Mouse (Mus musculus): ENCODE results near the gene Cd86. TPM values are rescaled to one million over a fixed set of nuclear protein-coding genes. Genes with fewer than 3 reads are reported as not detected.

Cd86 gene
- polyA plus RNA-seq, 1 experiment from 2014 or later, result 2.0 TPM

- no peaks in the 10 kb centered on the region for H3K27me3 ChIP-seq (replicated peaks; ENCODE audit: control insufficient read depth, insufficient read depth, low read length)
- H3K4me3 ChIP-seq (ENCODE audit: low read depth, low read length), result no peak overlapping the region
- no peak overlapping the region for H3K4me2 ChIP-seq (ENCODE audit: low read length)
- no peak overlapping the region for H3K27ac ChIP-seq (ENCODE audit: low read depth)
- no peaks in the 10 kb centered on the region for H3K36me3 ChIP-seq (ENCODE audit: control insufficient read depth, insufficient read depth, low read length)
- no peak overlapping the region for H3K9ac ChIP-seq (ENCODE audit: low read length)
- H3K4me1 ChIP-seq (replicated peaks; ENCODE audit: control insufficient read depth, insufficient read depth, low read length), result no peaks in the 10 kb centered on the region
- no peaks in the 10 kb centered on the region for H3K9me3 ChIP-seq (ENCODE audit: control insufficient read depth, low read length)
- ATAC-seq (replicated peaks; ENCODE audit: low FRiP score, low TSS enrichment, low read depth), result no peak
- 76% methylated on average over 4 of the region's 4 CpGs for WGBS
- no peak for DNase-seq (ENCODE audit: low spot score)
Observed at GRCm38 (mm10) chr16:36673196-36673595, 7.3 kb upstream of the Cd86 start.

DNA sequence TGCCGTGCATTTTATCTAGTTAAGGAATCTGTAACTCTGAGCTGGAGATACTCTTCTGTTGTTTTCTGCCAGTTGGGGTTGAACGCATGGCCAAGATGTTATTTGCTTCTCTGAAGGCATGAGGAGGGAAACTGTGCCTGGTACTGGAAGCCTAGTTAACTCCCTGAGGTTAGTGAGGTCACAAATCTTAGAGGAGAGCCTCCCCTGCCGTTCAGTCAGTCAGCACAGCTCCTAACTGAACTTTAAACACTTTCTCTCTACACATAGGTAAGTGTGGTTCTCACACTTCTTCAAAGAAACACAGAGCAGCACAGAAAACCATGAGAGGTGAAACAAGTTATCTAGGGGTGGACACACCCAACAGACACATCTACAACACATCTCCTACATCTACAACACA is 4.7 kb upstream of the Cd86 start:
- Histone ChIP-seq H3K27ac (ENCODE audit: low read depth) (no peak overlapping the region), H3K9me3 (ENCODE audit: control insufficient read depth, low read length) (no peaks in the 10 kb centered on the region), H3K36me3 (ENCODE audit: control insufficient read depth, insufficient read depth, low read length) (no peaks in the 10 kb centered on the region), H3K27me3 (replicated peaks; ENCODE audit: control insufficient read depth, insufficient read depth, low read length) (no peaks in the 10 kb centered on the region), H3K9ac (ENCODE audit: low read length) (no peak overlapping the region), H3K4me2 (ENCODE audit: low read length) (no peak overlapping the region), H3K4me1 (replicated peaks; ENCODE audit: control insufficient read depth, insufficient read depth, low read length) (no peaks in the 10 kb centered on the region), H3K4me3 (ENCODE audit: low read depth, low read length) (no peak overlapping the region)
- ATAC-seq (replicated peaks; ENCODE audit: low FRiP score, low TSS enrichment, low read depth) (no peak), DNase-seq (ENCODE audit: low spot score) (no peak)
- WGBS, result 71% methylated on average over 3 of the region's 3 CpGs

- WGBS, result 84% methylated on average over 10 of the region's 10 CpGs
- Histone ChIP-seq H3K4me3 (ENCODE audit: low read depth, low read length) (no peak overlapping the region), H3K27ac (ENCODE audit: low read depth) (no peak overlapping the region), H3K36me3 (ENCODE audit: control insufficient read depth, insufficient read depth, low read length) (no peaks in the 10 kb centered on the region), H3K9ac (ENCODE audit: low read length) (no peak overlapping the region), H3K4me1 (replicated peaks; ENCODE audit: control insufficient read depth, insufficient read depth, low read length) (no peaks in the 10 kb centered on the region), H3K9me3 (ENCODE audit: control insufficient read depth, low read length) (no peaks in the 10 kb centered on the region), H3K27me3 (replicated peaks; ENCODE audit: control insufficient read depth, insufficient read depth, low read length) (no peaks in the 10 kb centered on the region), H3K4me2 (ENCODE audit: low read length) (no peak overlapping the region)
- ATAC-seq (replicated peaks; ENCODE audit: low FRiP score, low TSS enrichment, low read depth) (0 out of 2 replicates have a peak, but pooled peaks have one; percentile 50), DNase-seq (ENCODE audit: low spot score) (no peak)
Observed at GRCm38 (mm10) chr16:36666448-36667017, 652 bp upstream of the Cd86 start.

DNA sequence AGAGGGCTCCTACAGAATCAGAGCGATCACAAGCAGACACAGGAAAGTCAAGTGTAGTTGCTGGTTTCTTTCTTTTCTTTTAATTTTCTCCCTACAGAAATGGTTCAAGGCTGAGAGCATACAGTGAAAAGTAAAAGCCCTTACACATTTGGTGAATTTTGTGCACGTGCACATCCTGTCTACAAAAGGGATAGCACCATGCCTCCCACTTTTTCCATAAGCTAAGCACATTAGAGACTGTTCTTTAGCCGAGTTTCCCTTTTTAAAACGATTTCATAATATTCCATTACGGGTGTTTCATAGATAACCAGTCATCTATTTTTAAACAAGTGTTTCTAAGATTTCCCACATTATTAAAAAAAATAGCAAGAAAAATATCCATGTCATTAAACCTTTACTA is 2.4 kb downstream of the Cd86 start:
- Histone ChIP-seq H3K27ac (ENCODE audit: low read depth) (no peak overlapping the region), H3K9me3 (ENCODE audit: control insufficient read depth, low read length) (no peaks in the 10 kb centered on the region), H3K9ac (ENCODE audit: low read length) (no peak overlapping the region), H3K4me3 (ENCODE audit: low read depth, low read length) (no peak overlapping the region), H3K36me3 (ENCODE audit: control insufficient read depth, insufficient read depth, low read length) (no peaks in the 10 kb centered on the region), H3K4me2 (ENCODE audit: low read length) (no peak overlapping the region), H3K4me1 (replicated peaks; ENCODE audit: control insufficient read depth, insufficient read depth, low read length) (no peaks in the 10 kb centered on the region), H3K27me3 (replicated peaks; ENCODE audit: control insufficient read depth, insufficient read depth, low read length) (no peaks in the 10 kb centered on the region)
- ATAC-seq (replicated peaks; ENCODE audit: low FRiP score, low TSS enrichment, low read depth), result no peak
- no peak for DNase-seq (ENCODE audit: low spot score)
- 90% methylated on average over 5 of the region's 5 CpGs for WGBS

DNA sequence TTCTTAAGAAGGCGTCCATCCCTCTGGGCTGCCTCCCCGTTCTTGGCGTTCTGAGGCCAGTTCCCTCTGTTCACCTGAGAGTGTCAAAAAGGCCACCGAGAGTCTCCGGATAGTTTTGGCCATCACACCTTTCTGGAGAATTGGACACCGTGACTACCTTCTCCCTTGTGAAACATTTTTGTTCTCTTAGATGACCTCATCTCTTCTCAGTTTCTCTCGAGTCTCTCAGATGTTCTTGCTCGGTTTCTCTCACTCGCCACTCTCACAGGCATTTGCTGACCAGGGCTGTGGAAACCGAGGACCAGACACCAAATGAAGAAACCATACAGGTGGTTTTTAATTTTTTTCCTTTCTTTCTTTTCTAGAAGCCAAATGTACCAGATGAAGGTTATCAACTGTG is 4.6 kb downstream of the Cd86 start:
- no peak overlapping the region for H3K27ac ChIP-seq (ENCODE audit: low read depth)
- no peak overlapping the region for H3K4me2 ChIP-seq (ENCODE audit: low read length)
- no peak overlapping the region for H3K4me3 ChIP-seq (ENCODE audit: low read depth, low read length)
- no peaks in the 10 kb centered on the region for H3K36me3 ChIP-seq (ENCODE audit: control insufficient read depth, insufficient read depth, low read length)
- no peak overlapping the region for H3K9ac ChIP-seq (ENCODE audit: low read length)
- no peak for DNase-seq (ENCODE audit: low spot score)
- H3K9me3 ChIP-seq (ENCODE audit: control insufficient read depth, low read length), result 0 out of 2 replicates have a peak, but pooled peaks cover 2% of the 10 kb centered on the region
- WGBS, result 90% methylated on average over 10 of the region's 10 CpGs
- no peaks in the 10 kb centered on the region for H3K27me3 ChIP-seq (replicated peaks; ENCODE audit: control insufficient read depth, insufficient read depth, low read length)
- H3K4me1 ChIP-seq (replicated peaks; ENCODE audit: control insufficient read depth, insufficient read depth, low read length), result no peaks in the 10 kb centered on the region
- no peak for ATAC-seq (replicated peaks; ENCODE audit: low FRiP score, low TSS enrichment, low read depth)

GRCm38 (mm10) chr16:36655910-36656309 is 10.0 kb downstream of the Cd86 start:
- H3K4me2 ChIP-seq (ENCODE audit: low read length), result no peak overlapping the region
- H3K27ac ChIP-seq (ENCODE audit: low read depth), result no peak overlapping the region
- H3K36me3 ChIP-seq (ENCODE audit: control insufficient read depth, insufficient read depth, low read length), result no peaks in the 10 kb centered on the region
- DNase-seq (ENCODE audit: low spot score) (no peak), ATAC-seq (replicated peaks; ENCODE audit: low FRiP score, low TSS enrichment, low read depth) (no peak)
- H3K9ac ChIP-seq (ENCODE audit: low read length), result no peak overlapping the region
- H3K9me3 ChIP-seq (ENCODE audit: control insufficient read depth, low read length), result 0 out of 2 replicates have a peak, but pooled peaks cover 2% of the 10 kb centered on the region
- 81% methylated on average over 4 of the region's 4 CpGs for WGBS
- no peak overlapping the region for H3K4me3 ChIP-seq (ENCODE audit: low read depth, low read length)
- H3K27me3 ChIP-seq (replicated peaks; ENCODE audit: control insufficient read depth, insufficient read depth, low read length), result no peaks in the 10 kb centered on the region
- no peaks in the 10 kb centered on the region for H3K4me1 ChIP-seq (replicated peaks; ENCODE audit: control insufficient read depth, insufficient read depth, low read length)

DNA sequence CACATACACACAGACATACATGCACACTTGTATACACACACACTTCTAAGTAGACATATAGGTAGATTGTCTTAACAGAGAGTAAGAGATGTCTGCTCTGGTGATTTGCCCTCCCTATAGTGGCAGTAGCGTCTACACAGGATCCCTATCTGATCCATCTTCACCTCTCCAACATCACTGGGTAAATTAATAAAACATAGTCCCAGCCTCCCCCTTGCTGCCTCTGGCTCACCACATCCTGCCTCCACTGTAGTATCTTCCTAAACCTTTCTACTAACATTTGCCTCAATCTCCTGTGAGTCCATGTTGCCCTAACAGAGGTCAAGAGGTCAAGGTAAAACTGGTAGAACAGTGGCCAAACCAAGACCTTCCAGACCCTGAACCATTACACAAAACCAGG is 10.7 kb downstream of the Cd86 start:
- 100% methylated on average over 1 of the region's 1 CpGs for WGBS
- ATAC-seq (replicated peaks; ENCODE audit: low FRiP score, low TSS enrichment, low read depth) (no peak), DNase-seq (ENCODE audit: low spot score) (no peak)
- H3K9ac ChIP-seq (ENCODE audit: low read length), result no peak overlapping the region
- no peak overlapping the region for H3K27ac ChIP-seq (ENCODE audit: low read depth)
- no peaks in the 10 kb centered on the region for H3K4me1 ChIP-seq (replicated peaks; ENCODE audit: control insufficient read depth, insufficient read depth, low read length)
- no peaks in the 10 kb centered on the region for H3K36me3 ChIP-seq (ENCODE audit: control insufficient read depth, insufficient read depth, low read length)
- no peak overlapping the region for H3K4me2 ChIP-seq (ENCODE audit: low read length)
- H3K4me3 ChIP-seq (ENCODE audit: low read depth, low read length), result no peak overlapping the region
- no peaks in the 10 kb centered on the region for H3K27me3 ChIP-seq (replicated peaks; ENCODE audit: control insufficient read depth, insufficient read depth, low read length)
- 0 out of 2 replicates have a peak, but pooled peaks cover 2% of the 10 kb centered on the region for H3K9me3 ChIP-seq (ENCODE audit: control insufficient read depth, low read length)

GRCm38 (mm10) chr16:36651174-36651766 is 14.6 kb downstream of the Cd86 start:
- DNase-seq (ENCODE audit: low spot score) (no peak), ATAC-seq (replicated peaks; ENCODE audit: low FRiP score, low TSS enrichment, low read depth) (no peak)
- no peaks in the 10 kb centered on the region for H3K36me3 ChIP-seq (ENCODE audit: control insufficient read depth, insufficient read depth, low read length)
- H3K4me1 ChIP-seq (replicated peaks; ENCODE audit: control insufficient read depth, insufficient read depth, low read length), result no peaks in the 10 kb centered on the region
- no peak overlapping the region for H3K4me3 ChIP-seq (ENCODE audit: low read depth, low read length)
- H3K9ac ChIP-seq (ENCODE audit: low read length), result no peak overlapping the region
- H3K27me3 ChIP-seq (replicated peaks; ENCODE audit: control insufficient read depth, insufficient read depth, low read length), result no peaks in the 10 kb centered on the region
- WGBS, result 77% methylated on average over 6 of the region's 6 CpGs
- H3K4me2 ChIP-seq (ENCODE audit: low read length), result no peak overlapping the region
- no peak overlapping the region for H3K27ac ChIP-seq (ENCODE audit: low read depth)
- no peaks in the 10 kb centered on the region for H3K9me3 ChIP-seq (ENCODE audit: control insufficient read depth, low read length)

- no peaks in the 10 kb centered on the region for H3K9me3 ChIP-seq (ENCODE audit: control insufficient read depth, low read length)
- DNase-seq (ENCODE audit: low spot score) (no peak), ATAC-seq (replicated peaks; ENCODE audit: low FRiP score, low TSS enrichment, low read depth) (no peak)
- H3K4me3 ChIP-seq (ENCODE audit: low read depth, low read length), result no peak overlapping the region
- no peaks in the 10 kb centered on the region for H3K36me3 ChIP-seq (ENCODE audit: control insufficient read depth, insufficient read depth, low read length)
- no peak overlapping the region for H3K4me2 ChIP-seq (ENCODE audit: low read length)
- no peaks in the 10 kb centered on the region for H3K4me1 ChIP-seq (replicated peaks; ENCODE audit: control insufficient read depth, insufficient read depth, low read length)
- no peak overlapping the region for H3K27ac ChIP-seq (ENCODE audit: low read depth)
- no peak overlapping the region for H3K9ac ChIP-seq (ENCODE audit: low read length)
- 90% methylated on average over 4 of the region's 4 CpGs for WGBS
- H3K27me3 ChIP-seq (replicated peaks; ENCODE audit: control insufficient read depth, insufficient read depth, low read length), result no peaks in the 10 kb centered on the region
Observed at GRCm38 (mm10) chr16:36650511-36650910, 15.4 kb downstream of the Cd86 start.

All from intestine, embryonic 14.5 days (tissue).